Mouse (Mus musculus) MEL (cell line): ENCODE measurements around the gene Rcan1. TPM values are rescaled to one million over a fixed set of nuclear protein-coding genes. Genes with fewer than 3 reads are reported as not detected.

Source experiments
- DNase-seq: peaks from one replicate; pipeline ENCODE4 v3.0.0; 2011; ENCODE audit warnings: low read depth, low spot score
- H3K27ac ChIP-seq: 2 replicates; pipeline ENCODE4 v1.5.1; 2012; ENCODE audit warnings: low read depth, mild to moderate bottlenecking, control low read depth, low read length, moderate library complexity; ENCODE audit not compliant: control insufficient read depth
- H3K27me3 ChIP-seq, 2 experiments: fragments of 150-350 bp in 1 of 2; sonication (generic) in 1 of 2; 2 replicates each; pipeline ENCODE4 v1.6.1; 2012; ENCODE audit warnings: low read length in 2 of 2, mild to moderate bottlenecking in 2 of 2, improper control_type of control experiment in 1 of 2, moderate library complexity in 1 of 2; ENCODE audit not compliant: insufficient read depth in 2 of 2, control insufficient read depth in 1 of 2
- H3K36me3 ChIP-seq, 2 experiments: 2 replicates each; pipeline ENCODE4 v1.6.1; 2012 to 2014; ENCODE audit warnings: low read length in 2 of 2, improper control_type of control experiment in 1 of 2, inconsistent platforms in 1 of 2, mild to moderate bottlenecking in 1 of 2; ENCODE audit not compliant: insufficient read depth in 2 of 2, control insufficient read depth in 1 of 2
- H3K4me1 ChIP-seq, 2 experiments: fragments of 150-350 bp in 1 of 2; sonication (generic) in 1 of 2; 2 replicates each; pipeline ENCODE4 v1.6.1; 2012; ENCODE audit warnings: low read length in 2 of 2, improper control_type of control experiment in 1 of 2, mild to moderate bottlenecking in 1 of 2; ENCODE audit not compliant: insufficient read depth in 2 of 2, control insufficient read depth in 1 of 2
- H3K4me3 ChIP-seq, 2 experiments: fragments of 150-350 bp in 1 of 2; sonication (generic) in 1 of 2; 2 replicates each; pipeline ENCODE4 v1.5.1; 2012; ENCODE audit warnings: low read depth in 2 of 2, low read length in 2 of 2, mild to moderate bottlenecking in 2 of 2, moderate library complexity in 2 of 2, control low read depth in 1 of 2, improper control_type of control experiment in 1 of 2; ENCODE audit not compliant: control insufficient read depth in 1 of 2, insufficient read depth in 1 of 2
- H3K79me2 ChIP-seq: 2 replicates; pipeline ENCODE4 v1.6.1; 2012; ENCODE audit warnings: mild to moderate bottlenecking, low read length, moderate library complexity; ENCODE audit not compliant: control insufficient read depth, poor library complexity, insufficient read depth
- H3K9ac ChIP-seq: 2 replicates; pipeline ENCODE4 v1.6.1; 2012; ENCODE audit warnings: low read depth, mild to moderate bottlenecking, control low read depth, low read length, moderate library complexity; ENCODE audit not compliant: control insufficient read depth, poor library complexity, severe bottlenecking
- H3K9me3 ChIP-seq: fragments of 150-350 bp; sonication (generic); replicated peaks from 2 replicates; pipeline ENCODE4 v1.6.1; 2012; ENCODE audit warnings: mild to moderate bottlenecking, low read length, improper control_type of control experiment, moderate library complexity; ENCODE audit not compliant: insufficient read depth
- BHLHE40 ChIP-seq: IDR thresholded peaks from 2 replicates; pipeline ENCODE4 v1.6.1; 2012; ENCODE audit warnings: low read depth, mild to moderate bottlenecking, inconsistent platforms, low read length, improper control_type of control experiment, borderline replicate concordance
- CHD2 ChIP-seq: IDR thresholded peaks from 2 replicates; pipeline ENCODE4 v1.6.1; 2011; ENCODE audit warnings: low read length, improper control_type of control experiment
- E2F4 ChIP-seq: IDR thresholded peaks from 2 replicates; pipeline ENCODE4 v1.6.1; 2011; ENCODE audit warnings: low read depth, low read length, improper control_type of control experiment, borderline replicate concordance
- EP300 ChIP-seq, 2 experiments: IDR thresholded peaks; 2 replicates each; pipeline ENCODE4 v1.6.1; 2011; ENCODE audit warnings: improper control_type of control experiment in 2 of 2, low read length in 2 of 2, low read depth in 1 of 2, mild to moderate bottlenecking in 1 of 2
- ETS1 ChIP-seq: IDR thresholded peaks from 2 replicates; pipeline ENCODE4 v1.6.1; 2012; ENCODE audit warnings: low read depth, mild to moderate bottlenecking, inconsistent platforms, low read length, improper control_type of control experiment, moderate library complexity
- JUND ChIP-seq: IDR thresholded peaks from 2 replicates; pipeline ENCODE4 v1.6.1; 2011; ENCODE audit warnings: low read depth, mild to moderate bottlenecking, improper control_type of control experiment, low read length
- KAT2A ChIP-seq: conservative IDR thresholded peaks from 2 replicates; pipeline ENCODE4 v1.6.1; 2012; ENCODE audit warnings: low read depth, low read length, improper control_type of control experiment, inconsistent platforms
- MAFK ChIP-seq: IDR thresholded peaks from 2 replicates; pipeline ENCODE4 v1.6.1; 2011; ENCODE audit warnings: low read depth, mild to moderate bottlenecking, low read length, improper control_type of control experiment, borderline replicate concordance
- MAZ ChIP-seq: IDR thresholded peaks from 2 replicates; pipeline ENCODE4 v1.6.1; 2012; ENCODE audit warnings: low read depth, mild to moderate bottlenecking, inconsistent platforms, low read length, improper control_type of control experiment
- MXI1 ChIP-seq: IDR thresholded peaks from 2 replicates; pipeline ENCODE4 v1.6.1; 2011; ENCODE audit warnings: mild to moderate bottlenecking, low read depth, low read length, improper control_type of control experiment
- MYB ChIP-seq: IDR thresholded peaks from 2 replicates; pipeline ENCODE4 v1.6.1; 2011; ENCODE audit warnings: mild to moderate bottlenecking, low read depth, low read length, improper control_type of control experiment
- NRF1 ChIP-seq: IDR thresholded peaks from 2 replicates; pipeline ENCODE4 v1.6.1; 2014; ENCODE audit warnings: low read depth, mild to moderate bottlenecking, inconsistent platforms, low read length, improper control_type of control experiment, moderate library complexity; ENCODE audit not compliant: poor library complexity, insufficient read depth, severe bottlenecking
- POLR2A ChIP-seq, 2 experiments: IDR thresholded peaks; 2 replicates each; pipeline ENCODE4 v1.6.1; 2011 to 2012; ENCODE audit warnings: low read length in 2 of 2, mild to moderate bottlenecking in 2 of 2, control low read depth in 1 of 2, improper control_type of control experiment in 1 of 2, low read depth in 1 of 2, moderate library complexity in 1 of 2; ENCODE audit not compliant: control insufficient read depth in 1 of 2, insufficient read depth in 1 of 2, poor library complexity in 1 of 2
- POLR2AphosphoS5 ChIP-seq: IDR thresholded peaks from 2 replicates; pipeline ENCODE4 v1.6.1; 2012; ENCODE audit warnings: low read depth, borderline replicate concordance, mild to moderate bottlenecking, inconsistent platforms, low read length, moderate library complexity, mixed read lengths
- RAD21 ChIP-seq: IDR thresholded peaks from 2 replicates; pipeline ENCODE4 v1.6.1; 2011; ENCODE audit warnings: mild to moderate bottlenecking, low read depth, low read length, improper control_type of control experiment
- TBP ChIP-seq: IDR thresholded peaks from 2 replicates; pipeline ENCODE4 v1.8.0; 2011; ENCODE audit warnings: low read depth, low read length, improper control_type of control experiment
- USF1 ChIP-seq: IDR thresholded peaks from 2 replicates; pipeline ENCODE4 v1.6.1; 2014; ENCODE audit warnings: low read depth, mild to moderate bottlenecking, inconsistent platforms, low read length, improper control_type of control experiment, moderate library complexity
- ZC3H11A ChIP-seq: IDR thresholded peaks from 2 replicates; pipeline ENCODE4 v1.6.1; 2012; ENCODE audit warnings: low read depth, mild to moderate bottlenecking, inconsistent platforms, low read length, improper control_type of control experiment
- ZKSCAN1 ChIP-seq: IDR thresholded peaks from 2 replicates; pipeline ENCODE4 v1.6.1; 2012; ENCODE audit warnings: low read depth, mild to moderate bottlenecking, inconsistent platforms, low read length, improper control_type of control experiment, moderate library complexity
- ZNF384 ChIP-seq: IDR thresholded peaks from 2 replicates; pipeline ENCODE4 v1.6.1; 2012; ENCODE audit warnings: low read depth, mild to moderate bottlenecking, inconsistent platforms, low read length, improper control_type of control experiment
- polyA plus RNA-seq, 2 experiments: library from polyadenylated mRNA; stranded (reverse) in 1 of 2; unstranded in 1 of 2; fragments of >175 nt in 1 of 2; fragments of >200 nt in 1 of 2; gene quantifications; 2 replicates each; pipeline versions ENCODE4 v1.2.1 to v1.2.4; 2012; ENCODE audit warnings: low replicate concordance in 2 of 2, low read depth in 1 of 2; ENCODE audit not compliant: insufficient read length in 2 of 2, insufficient read depth in 1 of 2, missing spikeins in 1 of 2
- total RNA-seq: library from RNA; depleted of rRNA; stranded (reverse); fragments of 300-350 nt; gene quantifications from 2 replicates; pipeline ENCODE4 v1.2.3, GENCODE M21; 2012

Gene Rcan1
- total and polyA plus RNA-seq, 3 experiments = 9.5 to 14.6 TPM; not detected in 1

DNA sequence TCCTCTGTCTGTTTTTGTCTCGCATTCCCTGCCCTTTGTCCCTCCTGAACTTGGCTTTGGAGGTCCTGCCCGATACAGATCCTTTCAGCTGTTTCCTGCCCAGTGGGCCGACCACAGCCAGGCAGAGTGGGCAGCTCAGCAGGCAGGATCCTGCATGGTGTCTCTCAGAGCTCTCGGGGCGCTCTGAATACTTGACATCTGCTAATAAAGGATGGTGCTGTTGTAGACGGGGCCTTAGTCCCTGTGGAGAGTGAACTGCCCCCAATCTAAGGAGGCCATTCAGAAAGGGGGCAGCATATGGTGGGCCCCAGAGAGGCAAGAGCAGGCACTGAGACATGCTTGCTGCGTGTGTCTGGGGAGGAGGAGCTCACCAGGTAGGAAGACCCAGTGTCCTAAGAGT lies 57.8 kb downstream of the Rcan1 start:
- H3K4me3 ChIP-seq = no peak overlapping the region
- H3K79me2 ChIP-seq = no peaks in the 10 kb centered on the region
- TF ChIP-seq USF1 = no peak
- no peak for TF ChIP-seq ZNF384
- TF ChIP-seq BHLHE40 = no peak
- TF ChIP-seq KAT2A = no peak
- TF ChIP-seq POLR2AphosphoS5 = no peak
- no peak for TF ChIP-seq E2F4
- no peak for TF ChIP-seq ZC3H11A
- TF ChIP-seq NRF1 = no peak
- no peak for TF ChIP-seq MAFK
- TF ChIP-seq MYB = no peak
- no peak for TF ChIP-seq POLR2A (IDR thresholded peaks at IDR 0.05; ENCODE audit: control insufficient read depth in 1 of 2, insufficient read depth in 1 of 2, low read depth in 1 of 2, low read length in 2 of 2, poor library complexity in 1 of 2)
- TF ChIP-seq EP300 (IDR thresholded peaks at IDR 0.05; ENCODE audit: low read depth in 1 of 2, low read length in 2 of 2) = no peak
- TF ChIP-seq JUND = no peak
- no peak for TF ChIP-seq MXI1
- no peak for TF ChIP-seq RAD21
- TF ChIP-seq MAZ = no peak
- TF ChIP-seq TBP = no peak
- TF ChIP-seq CHD2 = no peak
- TF ChIP-seq ZKSCAN1 = no peak
- TF ChIP-seq, all 39 proteins: peak for 0
- peaks cover 0 to 5% of the 10 kb centered on the region in 2 experiments; a peak in 2 of 4 replicates for H3K36me3 ChIP-seq
- no peak overlapping the region for H3K27ac ChIP-seq
- H3K9me3 ChIP-seq = no peaks in the 10 kb centered on the region
- H3K4me1 ChIP-seq = peaks cover 0 to 14% of the 10 kb centered on the region in 2 experiments; a peak in 3 of 4 replicates
- no peak overlapping the region for H3K9ac ChIP-seq
- no peak for DNase-seq
- H3K27me3 ChIP-seq = no peaks in the 10 kb centered on the region

DNA sequence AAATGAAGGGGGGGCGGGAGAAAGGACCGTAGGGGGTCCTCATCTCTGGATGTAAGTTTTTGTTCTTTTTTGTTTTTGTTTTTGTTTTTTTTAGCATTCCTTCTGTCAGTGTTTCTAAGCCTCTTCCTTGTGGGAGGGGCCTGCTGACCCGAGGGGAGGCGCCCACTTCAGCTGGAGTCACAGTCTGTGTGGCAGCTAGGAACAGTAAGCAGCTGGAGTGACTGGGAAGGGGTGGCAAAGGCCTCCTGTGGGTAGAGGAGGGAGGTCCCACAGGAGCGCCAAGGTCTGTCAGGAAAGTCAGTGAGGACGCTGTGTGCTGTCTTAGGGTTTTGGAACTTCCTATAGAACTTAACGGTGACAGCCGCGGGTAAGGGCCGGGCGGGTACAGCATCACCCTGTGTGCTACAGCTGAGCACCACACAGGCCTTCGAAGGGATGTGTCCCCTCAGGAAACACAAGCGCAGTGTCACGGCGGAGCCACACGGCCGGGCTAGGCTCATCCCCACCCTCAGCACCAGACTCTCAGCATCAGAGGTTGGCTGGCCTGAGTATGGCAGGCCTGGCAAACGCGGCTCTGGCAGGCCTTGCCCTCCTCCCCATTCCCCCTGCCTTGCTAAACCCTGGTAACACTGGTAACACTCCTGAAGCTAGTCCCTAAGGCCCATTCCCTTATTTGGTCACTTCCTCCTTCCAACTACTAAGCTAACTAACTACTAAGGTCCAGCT lies 58.5 kb downstream of the Rcan1 start:
- no peaks in the 10 kb centered on the region for H3K9me3 ChIP-seq
- no peak overlapping the region for H3K4me3 ChIP-seq
- peaks cover 0 to 5% of the 10 kb centered on the region in 2 experiments; a peak in 2 of 4 replicates for H3K36me3 ChIP-seq
- no peaks in the 10 kb centered on the region for H3K27me3 ChIP-seq
- H3K79me2 ChIP-seq = no peaks in the 10 kb centered on the region
- no peak overlapping the region for H3K27ac ChIP-seq
- DNase-seq = no peak
- TF ChIP-seq ETS1 = no peak
- TF ChIP-seq POLR2A (IDR thresholded peaks at IDR 0.05; ENCODE audit: control insufficient read depth in 1 of 2, insufficient read depth in 1 of 2, low read depth in 1 of 2, low read length in 2 of 2, poor library complexity in 1 of 2) = no peak
- no peak for TF ChIP-seq TBP
- no peak overlapping the region for H3K9ac ChIP-seq
- H3K4me1 ChIP-seq = peaks cover 0 to 14% of the 10 kb centered on the region in 2 experiments; a peak in 3 of 4 replicates
